Mouse (Mus musculus): ENCODE measurements around the gene 6030408B16Rik. TPM values are rescaled to one million over a fixed set of nuclear protein-coding genes. Genes with fewer than 3 reads are reported as not detected.

Gene 6030408B16Rik
- polyA plus RNA-seq, 1 experiment from 2014 or later: 1.3 TPM

- Histone ChIP-seq H3K36me3 (no peaks in the 10 kb centered on the region), H3K4me1 (peaks cover 32% of the 10 kb centered on the region)
Observed at GRCm38 (mm10) chr15:101255842-101256462, 37.1 kb upstream of the 6030408B16Rik start.

GRCm38 (mm10) chr15:101256463-101257206 lies 36.4 kb upstream of the 6030408B16Rik start:
- no peaks in the 10 kb centered on the region for H3K9me3 ChIP-seq (replicated peaks)
- WGBS: 74% methylated on average over 14 of the region's 14 CpGs
- H3K36me3 ChIP-seq: no peaks in the 10 kb centered on the region
- peaks cover 38% of the 10 kb centered on the region for H3K4me1 ChIP-seq
- H3K9ac ChIP-seq: no peak overlapping the region
- H3K27me3 ChIP-seq: no peaks in the 10 kb centered on the region
- no peak overlapping the region for H3K4me2 ChIP-seq (replicated peaks)
- no peak overlapping the region for H3K4me3 ChIP-seq (replicated peaks)
- no peak overlapping the region for H3K27ac ChIP-seq (replicated peaks)
- no peak for ATAC-seq (ENCODE audit: insufficient number of reproducible peaks, low FRiP score, low TSS enrichment, low read depth)

More at GRCm38 (mm10) chr15:101255842-101256462, 37.1 kb upstream of the 6030408B16Rik start:
- no peak overlapping the region for H3K4me2 ChIP-seq (replicated peaks)
- no peak overlapping the region for H3K27ac ChIP-seq (replicated peaks)
- H3K9ac ChIP-seq: no peak overlapping the region
- H3K27me3 ChIP-seq: no peaks in the 10 kb centered on the region
- ATAC-seq (ENCODE audit: insufficient number of reproducible peaks, low FRiP score, low TSS enrichment, low read depth): no peak
- 73% methylated on average over 7 of the region's 7 CpGs for WGBS
- no peaks in the 10 kb centered on the region for H3K9me3 ChIP-seq (replicated peaks)
- no peak overlapping the region for H3K4me3 ChIP-seq (replicated peaks)

- no peak for ATAC-seq (ENCODE audit: insufficient number of reproducible peaks, low FRiP score, low TSS enrichment, low read depth)
- H3K4me3 ChIP-seq (replicated peaks): no peak overlapping the region
- peaks cover 53% of the 10 kb centered on the region for H3K4me1 ChIP-seq
- no peak overlapping the region for H3K9ac ChIP-seq
- H3K27ac ChIP-seq (replicated peaks): no peak overlapping the region
- WGBS: 79% methylated on average over 11 of the region's 11 CpGs
- H3K9me3 ChIP-seq (replicated peaks): no peaks in the 10 kb centered on the region
- no peak overlapping the region for H3K4me2 ChIP-seq (replicated peaks)
- H3K27me3 ChIP-seq: no peaks in the 10 kb centered on the region
- H3K36me3 ChIP-seq: no peaks in the 10 kb centered on the region
Observed at GRCm38 (mm10) chr15:101258420-101258819, 34.6 kb upstream of the 6030408B16Rik start.

- ATAC-seq (ENCODE audit: insufficient number of reproducible peaks, low FRiP score, low TSS enrichment, low read depth): no peak
- H3K9ac ChIP-seq: no peak overlapping the region
- H3K27ac ChIP-seq (replicated peaks): peak overlapping the region; percentile 88
- H3K4me2 ChIP-seq (replicated peaks): no peak overlapping the region
- no peaks in the 10 kb centered on the region for H3K9me3 ChIP-seq (replicated peaks)
- no peaks in the 10 kb centered on the region for H3K36me3 ChIP-seq
- H3K4me3 ChIP-seq (replicated peaks): no peak overlapping the region
- H3K27me3 ChIP-seq: no peaks in the 10 kb centered on the region
- WGBS: 82% methylated on average over 3 of the region's 3 CpGs
- peaks cover 45% of the 10 kb centered on the region for H3K4me1 ChIP-seq
Observed at GRCm38 (mm10) chr15:101259922-101260321, 33.1 kb upstream of the 6030408B16Rik start.

- H3K4me1 ChIP-seq: peaks cover 45% of the 10 kb centered on the region
- no peak overlapping the region for H3K4me3 ChIP-seq (replicated peaks)
- 39% methylated on average over 10 of the region's 10 CpGs for WGBS
- no peaks in the 10 kb centered on the region for H3K27me3 ChIP-seq
- no peak overlapping the region for H3K4me2 ChIP-seq (replicated peaks)
- no peak; the same call in 1 of the 2 replicates for ATAC-seq (ENCODE audit: insufficient number of reproducible peaks, low FRiP score, low TSS enrichment, low read depth)
- H3K9me3 ChIP-seq (replicated peaks): no peaks in the 10 kb centered on the region
- no peaks in the 10 kb centered on the region for H3K36me3 ChIP-seq
- H3K9ac ChIP-seq: no peak overlapping the region
- H3K27ac ChIP-seq (replicated peaks): peak overlapping the region; percentile 88
Observed at GRCm38 (mm10) chr15:101260387-101260786, 32.6 kb upstream of the 6030408B16Rik start.

- 23% methylated on average over 13 of the region's 13 CpGs for WGBS
- no peak overlapping the region for H3K9ac ChIP-seq
- H3K4me2 ChIP-seq (replicated peaks): no peak overlapping the region; the same call in 1 of the 2 replicates
- H3K27me3 ChIP-seq: no peaks in the 10 kb centered on the region
- no peaks in the 10 kb centered on the region for H3K36me3 ChIP-seq
- no peak for ATAC-seq (ENCODE audit: insufficient number of reproducible peaks, low FRiP score, low TSS enrichment, low read depth)
- H3K4me1 ChIP-seq: peaks cover 52% of the 10 kb centered on the region
- H3K27ac ChIP-seq (replicated peaks): peak overlapping the region; percentile 88
- H3K4me3 ChIP-seq (replicated peaks): no peak overlapping the region
- no peaks in the 10 kb centered on the region for H3K9me3 ChIP-seq (replicated peaks)
Observed at GRCm38 (mm10) chr15:101260874-101261622, 32.0 kb upstream of the 6030408B16Rik start.

- H3K27me3 ChIP-seq: no peaks in the 10 kb centered on the region
- 64% methylated on average over 5 of the region's 5 CpGs for WGBS
- no peak overlapping the region for H3K4me3 ChIP-seq (replicated peaks)
- H3K4me2 ChIP-seq (replicated peaks): no peak overlapping the region
- no peak overlapping the region for H3K9ac ChIP-seq
- H3K36me3 ChIP-seq: no peaks in the 10 kb centered on the region
- H3K27ac ChIP-seq (replicated peaks): peak overlapping the region; percentile 66; the same call in 1 of the 2 replicates
- no peak for ATAC-seq (ENCODE audit: insufficient number of reproducible peaks, low FRiP score, low TSS enrichment, low read depth)
- H3K9me3 ChIP-seq (replicated peaks): no peaks in the 10 kb centered on the region
- peaks cover 62% of the 10 kb centered on the region for H3K4me1 ChIP-seq
Observed at GRCm38 (mm10) chr15:101262502-101262901, 30.5 kb upstream of the 6030408B16Rik start.

- 1% methylated on average over 55 of the region's 57 CpGs for WGBS
- ATAC-seq (ENCODE audit: insufficient number of reproducible peaks, low FRiP score, low TSS enrichment, low read depth): peak; percentile 90
- H3K27me3 ChIP-seq: no peaks in the 10 kb centered on the region
- peak overlapping the region; percentile 59 for H3K4me3 ChIP-seq (replicated peaks)
- peaks cover 14% of the 10 kb centered on the region for H3K36me3 ChIP-seq
- H3K4me1 ChIP-seq: peaks cover 55% of the 10 kb centered on the region
- no peaks in the 10 kb centered on the region for H3K9me3 ChIP-seq (replicated peaks)
- H3K9ac ChIP-seq: peak overlapping the region; percentile 33; the same call in 1 of the 2 replicates
- H3K27ac ChIP-seq (replicated peaks): peak overlapping the region; percentile 84
- peak overlapping the region; percentile 91 for H3K4me2 ChIP-seq (replicated peaks)
Observed at GRCm38 (mm10) chr15:101266132-101266963, 26.7 kb upstream of the 6030408B16Rik start.

- ATAC-seq (ENCODE audit: insufficient number of reproducible peaks, low FRiP score, low TSS enrichment, low read depth): no peak
Observed at GRCm38 (mm10) chr15:101267053-101268032, 25.7 kb upstream of the 6030408B16Rik start.

More at GRCm38 (mm10) chr15:101267053-101268032, 25.7 kb upstream of the 6030408B16Rik start:
- Histone ChIP-seq H3K4me1 (peaks cover 47% of the 10 kb centered on the region), H3K9me3 (replicated peaks) (no peaks in the 10 kb centered on the region), H3K4me2 (replicated peaks) (peak overlapping the region; percentile 91), H3K27ac (replicated peaks) (peak overlapping the region; percentile 84), H3K36me3 (peaks cover 24% of the 10 kb centered on the region), H3K9ac (peak overlapping the region; percentile 35), H3K4me3 (replicated peaks) (peak overlapping the region; percentile 59), H3K27me3 (no peaks in the 10 kb centered on the region)
- WGBS: 5% methylated on average over 25 of the region's 25 CpGs

All from embryonic facial prominence, embryonic 15.5 days (tissue).